Mouse (Mus musculus): Measurements from ENCODE around the gene Vmn1r61. TPM values are rescaled to one million over a fixed set of nuclear protein-coding genes. Genes with fewer than 3 reads are reported as not detected.

The Vmn1r61 gene
- not detected in 2 replicates for polyA plus RNA-seq (2012; rRNA removed)

DNA sequence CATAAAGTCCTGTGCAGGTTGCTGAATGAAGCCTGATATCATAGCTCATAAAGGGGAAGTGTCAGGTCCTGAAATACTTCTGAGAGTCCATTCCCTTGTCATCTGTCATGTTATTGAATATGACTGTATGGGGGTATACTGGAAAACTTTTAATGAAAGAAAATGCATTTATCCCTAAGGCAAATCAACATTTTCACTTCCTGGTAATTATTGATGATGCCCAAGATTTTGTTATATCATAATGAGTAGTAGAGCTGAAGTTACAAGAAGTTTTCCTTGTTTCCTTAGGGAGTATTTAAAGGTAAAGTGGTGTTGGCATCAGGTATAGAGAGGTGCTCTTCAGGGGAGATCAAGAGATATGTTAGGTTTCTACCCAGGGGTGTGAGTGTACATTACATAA is at the start of gene Vmn1r61:
Gene Vmn1r61 (minus strand): TSS at position 101 of the 400 bp plus-strand sequence.

Other genes starting within 250 kb of the Vmn1r61 start
- gene Vmn1r58, start 199.9 kb downstream of the Vmn1r61 start, polyA plus RNA-seq (2012; rRNA removed): not detected in 2 replicates
- gene Vmn1r59, start 156.5 kb downstream of the Vmn1r61 start, polyA plus RNA-seq (2012; rRNA removed): not detected in 2 replicates
- gene Vmn2r28, start 119.3 kb downstream of the Vmn1r61 start, polyA plus RNA-seq (2012; rRNA removed): not detected in 2 replicates
- gene Vmn1r60, start 66.0 kb downstream of the Vmn1r61 start, polyA plus RNA-seq (2012; rRNA removed): not detected in 2 replicates
- gene Vmn1r62, start 60.3 kb upstream of the Vmn1r61 start, polyA plus RNA-seq (2012; rRNA removed): not detected in 2 replicates
- gene Vmn1r63, start 192.2 kb upstream of the Vmn1r61 start, polyA plus RNA-seq (2012; rRNA removed): not detected in 2 replicates

Measured in central nervous system, embryonic 18 days (tissue).